8 mouse cellular contexts compared by ENCODE assay signal in the genomic region with DNA sequence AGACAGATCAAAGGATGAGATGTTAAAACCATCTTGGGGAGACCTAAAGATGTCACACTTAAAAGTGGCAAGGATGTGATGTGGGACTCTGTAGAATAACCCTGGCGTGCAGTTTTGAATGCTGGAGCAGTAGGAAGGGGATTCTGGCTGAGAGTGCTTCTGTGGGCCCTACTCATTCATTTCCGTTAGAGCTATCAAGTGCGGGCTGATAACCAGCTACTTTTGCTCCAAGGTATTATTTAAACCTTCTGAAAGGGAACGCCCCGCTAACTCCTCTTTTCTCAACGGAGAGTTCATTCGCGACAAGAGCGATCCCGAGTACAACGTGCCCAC. TPM values are rescaled to one million over a fixed set of nuclear protein-coding genes. Genes with fewer than 3 reads are reported as not detected.
DNase-seq lines count a peak whose midpoint lies in the region; ATAC-seq and TF ChIP-seq lines count a peak whose summit lies in the region.

No protein-coding gene starts in this region.

- ATAC-seq in hindbrain, embryonic 16.5 days, result peak; percentile 9
- no peak for ATAC-seq in midbrain, embryonic 15.5 days (replicated peaks)
- no peak for ATAC-seq in granulocyte monocyte progenitor cell, adult 5-6 weeks (replicated peaks; ENCODE audit: poor library complexity, severe bottlenecking)

- intact Hi-C loops in left cerebral cortex, postnatal 4 days (cut with DNase I), result no loop called here

- TF ChIP-seq POLR2A in cortical plate, adult 2 months (IDR thresholded peaks at IDR 0.05; ENCODE audit: extremely low read depth, insufficient read depth, low read length), result no peak

- DNase-seq in layer of hippocampus, adult 2 months (ENCODE audit: low spot score in 2 of 2), result no peak
- DNase-seq in layer of hippocampus, adult 9-11 months, result no peak
- DNase-seq in left cerebral cortex, postnatal 4 days, result no peak
- DNase-seq in retina, embryonic 14.5 days (ENCODE audit: low spot score), result no peak

- H3K4me3 ChIP-seq in layer of hippocampus, adult 2 months, result peak overlapping the region; percentile 89
- H3K4me3 ChIP-seq in cortical plate, adult 2 months (ENCODE audit: insufficient read depth, low read length), result peak overlapping the region; percentile 59
- H3K4me3 ChIP-seq in hindbrain, embryonic 16.5 days (ENCODE audit: low read length), result peak overlapping the region; percentile 87
- peak overlapping the region; percentile 80 for H3K4me3 ChIP-seq in midbrain, embryonic 15.5 days

- H3K9ac ChIP-seq in hindbrain, embryonic 16.5 days (ENCODE audit: low read depth, low read length), result peak overlapping the region; percentile 85
- H3K9ac ChIP-seq in midbrain, embryonic 15.5 days, result peak overlapping the region; percentile 73

- peak overlapping the region; percentile 85 for H3K4me2 ChIP-seq in hindbrain, embryonic 16.5 days (ENCODE audit: low read length)
- peak overlapping the region; percentile 65 for H3K4me2 ChIP-seq in midbrain, embryonic 15.5 days

- no peaks in the 10 kb centered on the region for H3K27me3 ChIP-seq in hindbrain, embryonic 16.5 days (replicated peaks; ENCODE audit: control insufficient read depth, insufficient read depth, low read length)
- no peaks in the 10 kb centered on the region for H3K27me3 ChIP-seq in midbrain, embryonic 15.5 days (replicated peaks)

- under 1% methylated on average over 11 of the region's 11 CpGs for WGBS in hindbrain, embryonic 16.5 days
- 0% methylated on average over 11 of the region's 11 CpGs for WGBS in midbrain, embryonic 15.5 days

- no peak for TF ChIP-seq CTCF in layer of hippocampus, adult 2 months (conservative IDR thresholded peaks at IDR 0.05)
- TF ChIP-seq CTCF in cortical plate, adult 2 months (IDR thresholded peaks at IDR 0.05; ENCODE audit: extremely low read depth, insufficient read depth, low read length), result no peak

- peak overlapping the region; percentile 99 for H3K27ac ChIP-seq in layer of hippocampus, adult 2 months
- H3K27ac ChIP-seq in cortical plate, adult 2 months (ENCODE audit: insufficient read depth, low read length), result 0 out of 2 replicates have a peak overlapping the region, but pooled peaks have one; percentile 78
- H3K27ac ChIP-seq in hindbrain, embryonic 16.5 days (ENCODE audit: low read depth, low read length), result peak overlapping the region; percentile 99
- peak overlapping the region; percentile 97 for H3K27ac ChIP-seq in midbrain, embryonic 15.5 days

- no peaks in the 10 kb centered on the region for H3K9me3 ChIP-seq in hindbrain, embryonic 16.5 days (ENCODE audit: control insufficient read depth, low read length)
- no peaks in the 10 kb centered on the region for H3K9me3 ChIP-seq in midbrain, embryonic 15.5 days

- no peaks in the 10 kb centered on the region for H3K36me3 ChIP-seq in hindbrain, embryonic 16.5 days (ENCODE audit: control insufficient read depth, insufficient read depth, low read length)
- H3K36me3 ChIP-seq in midbrain, embryonic 15.5 days (replicated peaks), result no peaks in the 10 kb centered on the region

- peaks cover 7% of the 10 kb centered on the region; the same call in 1 of the 2 replicates for H3K4me1 ChIP-seq in cortical plate, adult 2 months (ENCODE audit: control insufficient read depth, insufficient read depth, low read length)
- H3K4me1 ChIP-seq in hindbrain, embryonic 16.5 days (ENCODE audit: control insufficient read depth, insufficient read depth, low read depth, low read length), result peaks cover 12% of the 10 kb centered on the region
- peaks cover 26% of the 10 kb centered on the region for H3K4me1 ChIP-seq in midbrain, embryonic 15.5 days

RNA-seq across cellular contexts. Expression of a gene that starts 0.7 kb away (rescaled TPM):
- total RNA-seq in layer of hippocampus, adult 2 months (2021), result 10 to 100 TPM; 48.5 to 49.7 TPM
- 25.1 and 25.4 TPM in 2 replicates for polyA plus RNA-seq in cortical plate, adult 2 months (2012; rRNA removed)
- polyA plus RNA-seq in hindbrain, embryonic 16.5 days (2015; fragmentation: Nextera tagmentation; extraction: Ambion mirVana), result 19.8 and 22.7 TPM in 2 replicates
- polyA plus RNA-seq in midbrain, embryonic 15.5 days (2015; fragmentation: Nextera tagmentation; extraction: Ambion mirVana), result 25.0 and 27.7 TPM in 2 replicates
- 10 to 100 TPM; 89.1 to 91.0 TPM for total RNA-seq in left cerebral cortex, postnatal 4 days (2021)
- 17.9 and 23.4 TPM in 2 replicates for total RNA-seq in granulocyte monocyte progenitor cell, adult 5-6 weeks (2014; fragmentation: Nextera tagmentation)
- total RNA-seq in granulocyte monocyte progenitor cell, adult 5-6 weeks (2017), result 22.4 and 26.8 TPM in 2 replicates

RNA-seq across cellular contexts. Expression of a gene that starts 32.9 kb away (rescaled TPM):
- 10 to 100 TPM; 57.3 to 60.5 TPM for total RNA-seq in layer of hippocampus, adult 2 months (2021)
- 116 and 125 TPM in 2 replicates for polyA plus RNA-seq in cortical plate, adult 2 months (2012; rRNA removed)
- polyA plus RNA-seq in hindbrain, embryonic 16.5 days (2015; fragmentation: Nextera tagmentation; extraction: Ambion mirVana), result 144 and 154 TPM in 2 replicates
- 127 and 129 TPM in 2 replicates for polyA plus RNA-seq in midbrain, embryonic 15.5 days (2015; fragmentation: Nextera tagmentation; extraction: Ambion mirVana)
- 10 to 100 TPM; 61.7 to 61.8 TPM for total RNA-seq in left cerebral cortex, postnatal 4 days (2021)
- 84.0 and 103 TPM in 2 replicates for total RNA-seq in granulocyte monocyte progenitor cell, adult 5-6 weeks (2014; fragmentation: Nextera tagmentation)
- 57.8 and 80.8 TPM in 2 replicates for total RNA-seq in granulocyte monocyte progenitor cell, adult 5-6 weeks (2017)
